Mouse (Mus musculus) frontal cortex, postnatal 10 days (tissue): ENCODE results near the gene Rxylt1.

Source experiments
- DNase-seq, 2 experiments: peaks; one replicate each; pipeline ENCODE4 v3.0.0; 2022; ENCODE audit warnings: low spot score in 2 of 2, mixed read lengths in 1 of 2

Rxylt1 gene

GRCm38 (mm10) chr10:122096980-122097844, at the start of gene Rxylt1:
Rxylt1 (minus strand) TSS chr10:122097371.
- peak; percentile 93 for DNase-seq

GRCm38 (mm10) chr10:122121290-122121970, 24.3 kb upstream of the Rxylt1 start:
- DNase-seq = no peak

- DNase-seq = no peak
Observed at GRCm38 (mm10) chr10:122120500-122121289, 23.5 kb upstream of the Rxylt1 start.

- DNase-seq = no peak
Observed at GRCm38 (mm10) chr10:122119451-122119850, 22.3 kb upstream of the Rxylt1 start.

GRCm38 (mm10) chr10:122116636-122117035, 19.5 kb upstream of the Rxylt1 start:
- no peak for DNase-seq

GRCm38 (mm10) chr10:122106633-122107028, 9.5 kb upstream of the Rxylt1 start:
- DNase-seq = no peak

GRCm38 (mm10) chr10:122105889-122106632, 8.9 kb upstream of the Rxylt1 start:
- no peak for DNase-seq

- peak; percentile 31 to 61 for DNase-seq
Observed at GRCm38 (mm10) chr10:122105407-122105806, 8.2 kb upstream of the Rxylt1 start.

GRCm38 (mm10) chr10:122102675-122103074, 5.5 kb upstream of the Rxylt1 start:
- DNase-seq = no peak

- peak in 1 of 2 experiments; percentile 14 for DNase-seq
Observed at GRCm38 (mm10) chr10:122096462-122096979, 650 bp downstream of the Rxylt1 start.

GRCm38 (mm10) chr10:122090472-122090871, 6.7 kb downstream of the Rxylt1 start:
- no peak for DNase-seq

- no peak for DNase-seq
Observed at GRCm38 (mm10) chr10:122081352-122081751, 15.8 kb downstream of the Rxylt1 start.

- no peak for DNase-seq
Observed at GRCm38 (mm10) chr10:122069153-122069552, 28.0 kb downstream of the Rxylt1 start.

GRCm38 (mm10) chr10:122055826-122056225, 41.3 kb downstream of the Rxylt1 start:
- no peak for DNase-seq

- peak in 1 of 2 experiments; percentile 31 for DNase-seq
Observed at GRCm38 (mm10) chr10:122054535-122054934, 42.6 kb downstream of the Rxylt1 start.

GRCm38 (mm10) chr10:122051831-122052230, 45.3 kb downstream of the Rxylt1 start:
- DNase-seq = peak; percentile 26 to 81

- peak; percentile 52 to 82 for DNase-seq
Observed at GRCm38 (mm10) chr10:122047727-122048365, 49.3 kb downstream of the Rxylt1 start.

GRCm38 (mm10) chr10:122046904-122047726, 50.1 kb downstream of the Rxylt1 start, which contains the start of gene Srgap1:
Srgap1 (minus strand) TSS chr10:122047315.
- peak in 1 of 2 experiments; percentile 64 for DNase-seq

GRCm38 (mm10) chr10:122046511-122046903, 50.7 kb downstream of the Rxylt1 start:
- no peak for DNase-seq

GRCm38 (mm10) chr10:122045946-122046345, 51.2 kb downstream of the Rxylt1 start:
- DNase-seq = no peak
